Mouse (Mus musculus) adrenal gland, postnatal 4 days (tissue): ENCODE measurements around the gene Asxl2. TPM values are rescaled to one million over a fixed set of nuclear protein-coding genes. Genes with fewer than 3 reads are reported as not detected.
"Not testable (repeated sequence)": the region's sequence is repeated elsewhere in the genome, so short reads cannot be mapped to it uniquely, and the experiment has no call there.

ENCODE experiments used
- DNase-seq, 2 experiments: peaks; one replicate each; pipeline ENCODE4 v3.0.0; 2021 to 2022; ENCODE audit warnings: low spot score in 2 of 2, mixed read lengths in 2 of 2
- total RNA-seq, 2 experiments: library from RNA; stranded (reverse); gene quantifications; 2 replicates each; pipeline ENCODE4 v1.2.3; 2021

Gene Asxl2
- total RNA-seq, 2 experiments from 2014 or later: 42.7 to 43.1 TPM

- peak; percentile 47 to 57 for DNase-seq
Observed at GRCm38 (mm10) chr12:3427067-3427889, 621 bp downstream of the Asxl2 start.

GRCm38 (mm10) chr12:3427891-3428775 lies 1.5 kb downstream of the Asxl2 start:
- DNase-seq: no peak

GRCm38 (mm10) chr12:3429681-3430442 lies 3.2 kb downstream of the Asxl2 start:
- no peak for DNase-seq

GRCm38 (mm10) chr12:3430443-3430753 lies 3.7 kb downstream of the Asxl2 start:
- DNase-seq: no peak

GRCm38 (mm10) chr12:3430985-3431384 lies 4.3 kb downstream of the Asxl2 start:
- DNase-seq: no peak

- no peak for DNase-seq
Observed at GRCm38 (mm10) chr12:3433736-3434135, 7.1 kb downstream of the Asxl2 start.

GRCm38 (mm10) chr12:3436446-3436845 lies 9.8 kb downstream of the Asxl2 start:
- DNase-seq: no peak

GRCm38 (mm10) chr12:3437815-3438214 lies 11.2 kb downstream of the Asxl2 start:
- DNase-seq: no peak

GRCm38 (mm10) chr12:3440916-3441315 lies 14.3 kb downstream of the Asxl2 start:
- DNase-seq: no peak

- DNase-seq: no peak
Observed at GRCm38 (mm10) chr12:3441361-3441760, 14.7 kb downstream of the Asxl2 start.

- DNase-seq: no peak
Observed at GRCm38 (mm10) chr12:3453554-3453953, 26.9 kb downstream of the Asxl2 start.

GRCm38 (mm10) chr12:3463087-3463486 lies 36.4 kb downstream of the Asxl2 start:
- no peak for DNase-seq

- no peak for DNase-seq
Observed at GRCm38 (mm10) chr12:3499662-3500061, 73.0 kb downstream of the Asxl2 start.

- DNase-seq: no peak
Observed at GRCm38 (mm10) chr12:3500071-3500470, 73.4 kb downstream of the Asxl2 start.

- no peak for DNase-seq
Observed at GRCm38 (mm10) chr12:3518665-3519297, 92.1 kb downstream of the Asxl2 start.

GRCm38 (mm10) chr12:3521806-3522205 lies 95.1 kb downstream of the Asxl2 start:
- DNase-seq: not testable (repeated sequence)

- no peak for DNase-seq
Observed at GRCm38 (mm10) chr12:3525536-3525935, 98.9 kb downstream of the Asxl2 start.

- DNase-seq: not testable (repeated sequence)
Observed at GRCm38 (mm10) chr12:3535446-3535845, 108.8 kb downstream of the Asxl2 start.

GRCm38 (mm10) chr12:3537616-3538015 lies 111.0 kb downstream of the Asxl2 start:
- DNase-seq: no peak

- DNase-seq: no peak
Observed at GRCm38 (mm10) chr12:3538036-3538435, 111.4 kb downstream of the Asxl2 start.

- DNase-seq: no peak
Observed at GRCm38 (mm10) chr12:3539605-3540004, 112.9 kb downstream of the Asxl2 start.
